ENCODE assay signal across 8 mouse cellular contexts in the genomic region with DNA sequence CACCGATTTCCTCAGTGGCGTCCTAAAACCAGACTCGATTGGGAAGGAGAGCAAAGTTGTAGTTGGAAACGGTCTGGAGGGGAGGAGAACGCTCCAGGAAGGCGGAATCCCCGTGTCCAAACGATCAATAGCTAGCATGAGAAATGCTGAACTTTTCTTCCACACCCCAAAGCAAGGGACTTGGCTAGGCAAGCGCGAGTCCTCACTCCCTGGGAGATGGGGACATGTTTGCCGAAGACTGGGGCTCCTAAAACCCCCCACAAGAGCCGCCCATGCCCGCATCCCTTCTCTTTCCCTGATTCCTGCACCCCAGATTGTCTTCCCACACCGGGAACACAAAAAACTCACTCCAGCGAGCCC. TPM values are rescaled to one million over a fixed set of nuclear protein-coding genes. Genes with fewer than 3 reads are reported as not detected.
DNase-seq lines count a peak whose midpoint lies in the region; ATAC-seq and TF ChIP-seq lines count a peak whose summit lies in the region.

No protein-coding gene starts in this region.

- no peaks in the 10 kb centered on the region for H3K4me1 ChIP-seq in embryonic facial prominence, embryonic 11.5 days (ENCODE audit: control insufficient read depth, insufficient read depth, low read length)
- H3K4me1 ChIP-seq in intestine, embryonic 16.5 days (ENCODE audit: control insufficient read depth, insufficient read depth, low read length): peaks cover 5% of the 10 kb centered on the region
- peaks cover 19% of the 10 kb centered on the region for H3K4me1 ChIP-seq in neural tube, embryonic 13.5 days (replicated peaks)

- H3K4me2 ChIP-seq in embryonic facial prominence, embryonic 11.5 days (ENCODE audit: low read depth, low read length): peak overlapping the region; percentile 55
- H3K4me2 ChIP-seq in intestine, embryonic 16.5 days (ENCODE audit: low read depth, low read length): peak overlapping the region; percentile 73
- peak overlapping the region; percentile 74 for H3K4me2 ChIP-seq in neural tube, embryonic 13.5 days

- no peak for TF ChIP-seq CTCF in layer of hippocampus, adult 2 months (conservative IDR thresholded peaks at IDR 0.05)

- H3K4me3 ChIP-seq in layer of hippocampus, adult 2 months: peak overlapping the region; percentile 86
- H3K4me3 ChIP-seq in embryonic facial prominence, embryonic 11.5 days (ENCODE audit: low read depth, low read length): peak overlapping the region; percentile 68
- H3K4me3 ChIP-seq in intestine, embryonic 16.5 days (ENCODE audit: low read length): peak overlapping the region; percentile 86
- H3K4me3 ChIP-seq in neural tube, embryonic 13.5 days: peak overlapping the region; percentile 82

- H3K9me3 ChIP-seq in embryonic facial prominence, embryonic 11.5 days (replicated peaks; ENCODE audit: control insufficient read depth, low read length): no peaks in the 10 kb centered on the region
- no peaks in the 10 kb centered on the region for H3K9me3 ChIP-seq in intestine, embryonic 16.5 days (ENCODE audit: control insufficient read depth, low read length)
- H3K9me3 ChIP-seq in neural tube, embryonic 13.5 days: no peaks in the 10 kb centered on the region

- no peaks in the 10 kb centered on the region for H3K27me3 ChIP-seq in embryonic facial prominence, embryonic 11.5 days (ENCODE audit: control insufficient read depth, insufficient read depth, low read length)
- H3K27me3 ChIP-seq in intestine, embryonic 16.5 days (replicated peaks; ENCODE audit: control insufficient read depth, insufficient read depth, low read length): no peaks in the 10 kb centered on the region
- no peaks in the 10 kb centered on the region for H3K27me3 ChIP-seq in neural tube, embryonic 13.5 days

- peak; percentile 25; the same call in 1 of the 2 replicates for ATAC-seq in embryonic facial prominence, embryonic 11.5 days (replicated peaks; ENCODE audit: insufficient number of reproducible peaks, low FRiP score, low TSS enrichment, low read depth)
- ATAC-seq in intestine, embryonic 16.5 days: peak; percentile 63
- ATAC-seq in neural tube, embryonic 13.5 days (ENCODE audit: low read depth): peak; percentile 75

- H3K9ac ChIP-seq in embryonic facial prominence, embryonic 11.5 days (replicated peaks; ENCODE audit: low read length): peak overlapping the region; percentile 75
- peak overlapping the region; percentile 82 for H3K9ac ChIP-seq in intestine, embryonic 16.5 days (ENCODE audit: low read depth, low read length)
- H3K9ac ChIP-seq in neural tube, embryonic 13.5 days: peak overlapping the region; percentile 87

- DNase-seq in layer of hippocampus, adult 2 months (ENCODE audit: low spot score in 2 of 2): no peak
- no peak for DNase-seq in layer of hippocampus, postnatal 36 days
- DNase-seq in embryonic facial prominence, embryonic 11.5 days (ENCODE audit: low spot score): no peak
- DNase-seq in thymus, postnatal 14 days: no peak
- no peak for DNase-seq in kidney, adult 9 months
- DNase-seq in lung, postnatal 4 days: no peak

- H3K36me3 ChIP-seq in embryonic facial prominence, embryonic 11.5 days (replicated peaks; ENCODE audit: control insufficient read depth, insufficient read depth, low read depth, low read length): no peaks in the 10 kb centered on the region; the same call in 1 of the 2 replicates
- H3K36me3 ChIP-seq in intestine, embryonic 16.5 days (ENCODE audit: control insufficient read depth, insufficient read depth, low read length): peaks cover 3% of the 10 kb centered on the region; the same call in 1 of the 2 replicates
- peaks cover 27% of the 10 kb centered on the region for H3K36me3 ChIP-seq in neural tube, embryonic 13.5 days

- H3K27ac ChIP-seq in layer of hippocampus, adult 2 months: peak overlapping the region; percentile 87
- no peak overlapping the region for H3K27ac ChIP-seq in embryonic facial prominence, embryonic 11.5 days (replicated peaks; ENCODE audit: low read depth, low read length)
- H3K27ac ChIP-seq in intestine, embryonic 16.5 days (ENCODE audit: low read length): no peak overlapping the region
- peak overlapping the region; percentile 70 for H3K27ac ChIP-seq in neural tube, embryonic 13.5 days (replicated peaks)

- WGBS in embryonic facial prominence, embryonic 11.5 days: under 1% methylated on average over 15 of the region's 15 CpGs
- WGBS in intestine, embryonic 16.5 days: under 1% methylated on average over 15 of the region's 15 CpGs
- WGBS in neural tube, embryonic 13.5 days: under 1% methylated on average over 15 of the region's 15 CpGs

RNA-seq across cellular contexts. Expression of a gene that starts 0.8 kb away (rescaled TPM):
- 10 to 100 TPM; 19.7 to 27.6 TPM for total RNA-seq in layer of hippocampus, adult 2 months (2021)
- 10 to 100 TPM; 22.6 to 22.9 TPM for total RNA-seq in layer of hippocampus, postnatal 36 days (2021)
- polyA plus RNA-seq in embryonic facial prominence, embryonic 11.5 days (2014; fragmentation: Nextera tagmentation; extraction: Ambion mirVana): 53.5 and 56.7 TPM in 2 replicates
- 45.1 and 49.4 TPM in 2 replicates for polyA plus RNA-seq in intestine, embryonic 16.5 days (2015; fragmentation: Nextera tagmentation; extraction: Ambion mirVana)
- 43.5 and 43.6 TPM in 2 replicates for polyA plus RNA-seq in neural tube, embryonic 13.5 days (2015; fragmentation: Nextera tagmentation; extraction: Ambion mirVana)

RNA-seq across cellular contexts. Expression of a gene that starts 39.1 kb away (rescaled TPM):
- total RNA-seq in layer of hippocampus, adult 2 months (2021): 10 to 100 TPM; 18.9 to 22.6 TPM
- total RNA-seq in layer of hippocampus, postnatal 36 days (2021): 10 to 100 TPM; 21.2 to 22.3 TPM
- 12.7 and 14.3 TPM in 2 replicates for polyA plus RNA-seq in embryonic facial prominence, embryonic 11.5 days (2014; fragmentation: Nextera tagmentation; extraction: Ambion mirVana)
- 4.8 and 5.5 TPM in 2 replicates for polyA plus RNA-seq in intestine, embryonic 16.5 days (2015; fragmentation: Nextera tagmentation; extraction: Ambion mirVana)
- 24.5 and 26.9 TPM in 2 replicates for polyA plus RNA-seq in neural tube, embryonic 13.5 days (2015; fragmentation: Nextera tagmentation; extraction: Ambion mirVana)

Comparison
In these comparisons a context has a peak if more than half of its experiments do, and no peak if none do; other contexts are left out.
1. H3K27ac ChIP-seq: peak in layer of hippocampus, adult 2 months (single experiment) and neural tube, embryonic 13.5 days (single experiment); none in embryonic facial prominence, embryonic 11.5 days (single experiment) and intestine, embryonic 16.5 days (single experiment).
2. ATAC-seq: peak in every context shown above with its lines; median percentile 75 in neural tube, embryonic 13.5 days; 63 in intestine, embryonic 16.5 days; 25 in embryonic facial prominence, embryonic 11.5 days.
3. Peak in every context shown above with its lines, with median percentiles within 50 percentile points of each other: H3K4me3 ChIP-seq, H3K4me2 ChIP-seq and H3K9ac ChIP-seq.